Mouse (Mus musculus): ENCODE results near the gene Gna15.

DNA sequence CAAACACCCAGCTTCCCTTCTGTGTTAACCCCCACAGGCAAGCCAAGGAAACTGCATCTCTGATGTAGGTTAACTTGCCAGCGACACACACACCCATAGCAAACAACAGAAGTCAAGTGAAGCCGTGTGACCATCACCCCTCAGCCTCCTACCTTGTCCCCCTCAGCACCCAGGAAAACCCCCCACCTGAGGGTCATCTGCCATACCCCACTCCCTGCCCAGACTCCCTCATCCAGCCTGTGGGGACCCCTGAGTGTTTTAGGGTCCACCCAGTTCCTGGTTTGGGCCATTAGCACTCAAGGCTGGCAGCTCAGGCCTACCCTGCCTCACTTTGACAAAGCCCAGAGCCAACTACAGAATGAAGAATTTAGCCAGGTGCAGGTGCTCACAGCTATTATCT, 58.0 kb downstream of the Gna15 start:
- TF ChIP-seq EP300 (IDR thresholded peaks at IDR 0.05): no peak
- TF ChIP-seq CTCF (IDR thresholded peaks at IDR 0.05): no peak
